Mouse (Mus musculus) kidney, postnatal 0 days (tissue): ENCODE measurements at regions not wholly inside any gene's neighbourhood (a gene's known extent, or its start where the extent isn't known, plus 50 kb on each side); places are given as distances from the start of the nearest gene placed in this dataset.
"Not testable (repeated sequence)": the region's sequence is repeated elsewhere in the genome, so short reads cannot be mapped to it uniquely, and the experiment has no call there.

Source experiments
- ATAC-seq: fragments of 200-750 bp; cut with Nextera tagmentation; replicated peaks from 2 replicates; pipeline ENCODE4 v1.8.0; 2017; ENCODE audit warnings: low read depth, moderate number of reproducible peaks, moderate TSS enrichment, moderate library complexity; ENCODE audit not compliant: low FRiP score
- DNase-seq: peaks from one replicate; pipeline ENCODE4 v3.0.0-alpha.2; 2016; ENCODE audit warnings: low spot score
- H3K27ac ChIP-seq: fragments of 300-500 bp; sonication (generic); 2 replicates; pipeline ENCODE4 v1.5.1; 2014; ENCODE audit warnings: mild to moderate bottlenecking
- H3K27me3 ChIP-seq: fragments of 300-500 bp; sonication (generic); 2 replicates; pipeline ENCODE4 v1.6.1; 2014; ENCODE audit warnings: low read length, mixed read lengths; ENCODE audit not compliant: insufficient read depth
- H3K36me3 ChIP-seq: fragments of 300-500 bp; sonication (generic); 2 replicates; pipeline ENCODE4 v1.6.1; 2014; ENCODE audit warnings: low read length, mixed read lengths; ENCODE audit not compliant: insufficient read depth
- H3K4me1 ChIP-seq: fragments of 300-500 bp; sonication (generic); replicated peaks from 2 replicates; pipeline ENCODE4 v1.6.1; 2014; ENCODE audit warnings: antibody characterized with exemption, low read length, mixed read lengths; ENCODE audit not compliant: insufficient read depth
- H3K4me2 ChIP-seq: fragments of 300-500 bp; sonication (generic); 2 replicates; pipeline ENCODE4 v1.6.1; 2014; ENCODE audit warnings: mild to moderate bottlenecking, low read length, moderate library complexity, mixed read lengths
- H3K4me3 ChIP-seq: fragments of 300-500 bp; sonication (generic); replicated peaks from 2 replicates; pipeline ENCODE4 v1.5.1; 2014; ENCODE audit warnings: low read depth, low read length
- H3K9ac ChIP-seq: fragments of 300-500 bp; sonication (generic); 2 replicates; pipeline ENCODE4 v1.6.1; 2014; ENCODE audit warnings: low read depth, low read length
- H3K9me3 ChIP-seq: fragments of 300-500 bp; sonication (generic); replicated peaks from 2 replicates; pipeline ENCODE4 v1.6.1; 2016; ENCODE audit warnings: low read length, inconsistent platforms, mixed read lengths
- CTCF ChIP-seq: IDR thresholded peaks from 2 replicates; pipeline ENCODE4 v1.5.1; 2016; ENCODE audit warnings: antibody characterized with exemption, low read depth, mild to moderate bottlenecking, moderate library complexity
- WGBS: fragments of 180-500 bp; shearing (Covaris S2); extraction: QIAGEN DNeasy Blood & Tissue Kit; methylation state at CpG from one replicate; pipeline ENCODE4 v1.1.7; 2014; 5-methylcytosine and 5-hydroxymethylcytosine counted together

- H3K9me3 ChIP-seq = no peaks in the 10 kb centered on the region
- no peak for TF ChIP-seq CTCF
- no peak for DNase-seq
- H3K27ac ChIP-seq = no peak overlapping the region
- no peaks in the 10 kb centered on the region for H3K4me1 ChIP-seq
- no peak for ATAC-seq
- 65% methylated on average over 15 of the region's 15 CpGs for WGBS
- no peaks in the 10 kb centered on the region for H3K36me3 ChIP-seq
- no peaks in the 10 kb centered on the region for H3K27me3 ChIP-seq
- H3K4me3 ChIP-seq = no peak overlapping the region
- H3K9ac ChIP-seq = no peak overlapping the region
- no peak overlapping the region for H3K4me2 ChIP-seq
Observed at GRCm38 (mm10) chr16:30709501-30709900, 110.0 kb downstream of the Fam43a start.

- Histone ChIP-seq H3K4me3 (no peak overlapping the region), H3K9ac (no peak overlapping the region), H3K36me3 (no peaks in the 10 kb centered on the region), H3K4me2 (no peak overlapping the region), H3K27ac (no peak overlapping the region), H3K9me3 (no peaks in the 10 kb centered on the region), H3K27me3 (no peaks in the 10 kb centered on the region), H3K4me1 (no peaks in the 10 kb centered on the region)
- no peak for DNase-seq
- WGBS = 51% methylated on average over 2 of the region's 2 CpGs
- ATAC-seq = no peak
- TF ChIP-seq CTCF = no peak
Observed at GRCm38 (mm10) chr16:30709975-30710374, 110.5 kb downstream of the Fam43a start.

GRCm38 (mm10) chr16:30712570-30712969, 113.0 kb downstream of the Fam43a start:
- DNase-seq (no peak), ATAC-seq (no peak)
- H3K36me3 ChIP-seq = no peaks in the 10 kb centered on the region
- H3K9ac ChIP-seq = no peak overlapping the region
- H3K27ac ChIP-seq = no peak overlapping the region
- no peak overlapping the region for H3K4me3 ChIP-seq
- 85% methylated on average over 6 of the region's 6 CpGs for WGBS
- no peaks in the 10 kb centered on the region for H3K4me1 ChIP-seq
- no peak for TF ChIP-seq CTCF
- H3K27me3 ChIP-seq = no peaks in the 10 kb centered on the region
- H3K9me3 ChIP-seq = no peaks in the 10 kb centered on the region
- no peak overlapping the region for H3K4me2 ChIP-seq

- H3K4me1 ChIP-seq = not testable (repeated sequence)
Observed at GRCm38 (mm10) chr16:30717577-30717976, 118.1 kb downstream of the Fam43a start.

GRCm38 (mm10) chr16:30720791-30721190, 121.3 kb downstream of the Fam43a start:
- no peak overlapping the region for H3K9ac ChIP-seq
- no peak overlapping the region for H3K4me3 ChIP-seq
- TF ChIP-seq CTCF = no peak
- ATAC-seq (0 out of 2 replicates have a peak, but pooled peaks have one; percentile 13), DNase-seq (peak; percentile 44)
- no peaks in the 10 kb centered on the region for H3K27me3 ChIP-seq
- no peak overlapping the region for H3K27ac ChIP-seq
- no peaks in the 10 kb centered on the region for H3K36me3 ChIP-seq
- WGBS = 31% methylated on average over 6 of the region's 6 CpGs
- H3K4me2 ChIP-seq = no peak overlapping the region
- H3K4me1 ChIP-seq = peaks cover 5% of the 10 kb centered on the region; the same call in 1 of the 2 replicates
- H3K9me3 ChIP-seq = no peaks in the 10 kb centered on the region

More at GRCm38 (mm10) chr16:30717577-30717976, 118.1 kb downstream of the Fam43a start:
- H3K9me3 ChIP-seq, ATAC-seq, H3K27ac ChIP-seq, H3K4me2 ChIP-seq, H3K4me3 ChIP-seq, H3K27me3 ChIP-seq, H3K9ac ChIP-seq, DNase-seq, H3K36me3 ChIP-seq: not testable (repeated sequence)

GRCm38 (mm10) chr16:30721223-30721622, 121.7 kb downstream of the Fam43a start:
- Histone ChIP-seq H3K4me1 (peaks cover 5% of the 10 kb centered on the region; the same call in 1 of the 2 replicates), H3K27ac (no peak overlapping the region), H3K4me2 (no peak overlapping the region), H3K36me3 (no peaks in the 10 kb centered on the region), H3K27me3 (no peaks in the 10 kb centered on the region), H3K9ac (no peak overlapping the region), H3K9me3 (no peaks in the 10 kb centered on the region), H3K4me3 (no peak overlapping the region)
- DNase-seq (no peak), ATAC-seq (no peak)
- no peak for TF ChIP-seq CTCF

GRCm38 (mm10) chr16:30722372-30722771, 122.8 kb downstream of the Fam43a start:
- no peak for TF ChIP-seq CTCF
- H3K4me1 ChIP-seq = peaks cover 5% of the 10 kb centered on the region; the same call in 1 of the 2 replicates
- H3K4me3 ChIP-seq = no peak overlapping the region
- no peaks in the 10 kb centered on the region for H3K27me3 ChIP-seq
- ATAC-seq (no peak), DNase-seq (no peak)
- no peak overlapping the region for H3K4me2 ChIP-seq
- no peak overlapping the region for H3K9ac ChIP-seq
- H3K9me3 ChIP-seq = no peaks in the 10 kb centered on the region
- no peaks in the 10 kb centered on the region for H3K36me3 ChIP-seq
- WGBS = 78% methylated on average over 3 of the region's 3 CpGs
- no peak overlapping the region for H3K27ac ChIP-seq
